In the genomic region with DNA sequence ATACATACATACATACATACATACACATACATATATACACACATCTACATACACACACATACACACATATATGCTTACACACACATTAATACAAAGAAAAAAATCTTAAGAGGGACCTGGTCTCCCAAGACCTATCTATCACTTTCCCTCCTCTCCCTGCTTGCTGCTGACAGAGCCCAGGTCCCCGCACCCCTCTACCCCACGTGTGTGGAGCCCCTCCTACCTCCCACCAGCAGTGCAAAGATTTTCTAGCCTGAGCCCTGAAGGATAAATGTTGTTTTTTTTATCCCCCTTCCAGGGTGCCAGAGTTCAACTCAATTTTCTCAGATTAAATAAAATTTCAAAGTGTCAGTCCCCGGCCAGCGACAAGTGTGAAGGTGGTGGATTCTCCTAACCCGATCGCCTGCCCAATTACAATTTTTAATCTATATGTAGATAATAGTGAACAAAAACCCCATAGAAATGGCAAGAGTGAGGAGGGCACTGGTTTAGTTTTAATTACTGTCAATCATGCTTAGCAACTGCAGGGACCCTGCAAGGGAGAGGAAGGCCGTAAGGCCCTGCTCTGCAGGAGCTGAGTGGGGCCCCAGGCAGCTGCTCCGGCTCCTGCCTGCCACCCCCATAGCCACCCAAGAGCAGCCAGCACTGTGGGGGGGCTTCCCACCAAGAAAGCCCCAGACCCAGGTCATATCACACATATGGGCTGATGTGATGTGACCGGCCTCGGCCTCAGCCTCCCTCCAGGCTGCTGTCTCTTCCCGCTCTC, we compare ENCODE assay signal across 25 mouse cellular contexts.
DNase-seq lines count a peak whose midpoint lies in the region; ATAC-seq lines count a peak whose summit lies in the region.
"Had no signal": no experiment of that assay in that cellular context is flagged by ENCODE, and none has a peak within 500 bp of the region (broad histone marks: within the 10 kb centered on the region; RNA-seq: fewer than 3 reads in every experiment).

No protein-coding gene starts in this region.

- peak; percentile 68 for DNase-seq in forebrain, embryonic 11.5 days (ENCODE audit: low spot score)
- DNase-seq in hindbrain, embryonic 14.5 days (ENCODE audit: low spot score) = no peak
- DNase-seq in cerebellum, adult 11 months = no peak
- no peak for DNase-seq in lung, postnatal 14 days
- DNase-seq in heart, adult 9 months (ENCODE audit: low spot score in 2 of 2) = no peak
- DNase-seq: cerebellum, adult 18-20 months; cerebellum, postnatal 14 days; gastrocnemius, postnatal 36 days; heart, adult 2 months; kidney, adult 2 months; kidney, postnatal 14 days; layer of hippocampus, postnatal 36 days; liver, postnatal 0 days; right cerebral cortex, postnatal 14 days; thymus, adult 2 months; thymus, postnatal 4 days had no signal

- H3K4me1 ChIP-seq in hindbrain, embryonic 12.5 days = peaks cover 23% of the 10 kb centered on the region
- peaks cover 9% of the 10 kb centered on the region for H3K4me1 ChIP-seq in hindbrain, embryonic 16.5 days (ENCODE audit: control insufficient read depth, insufficient read depth, low read depth, low read length)
- peaks cover 4% of the 10 kb centered on the region; the same call in 1 of the 2 replicates for H3K4me1 ChIP-seq in forebrain, embryonic 11.5 days (replicated peaks; ENCODE audit: control insufficient read depth, insufficient read depth, low read length)
- H3K4me1 ChIP-seq in hindbrain, embryonic 14.5 days (replicated peaks; ENCODE audit: control insufficient read depth, insufficient read depth, low read length) = peaks cover 3% of the 10 kb centered on the region
- H3K4me1 ChIP-seq in midbrain, embryonic 16.5 days (ENCODE audit: control insufficient read depth, insufficient read depth, low read length) = peaks cover 12% of the 10 kb centered on the region

- no peak overlapping the region for H3K4me3 ChIP-seq in hindbrain, embryonic 12.5 days
- H3K4me3 ChIP-seq in hindbrain, embryonic 16.5 days (ENCODE audit: low read length) = no peak overlapping the region
- no peak overlapping the region for H3K4me3 ChIP-seq in forebrain, embryonic 11.5 days (ENCODE audit: low read depth, low read length)
- no peak overlapping the region for H3K4me3 ChIP-seq in hindbrain, embryonic 14.5 days (replicated peaks; ENCODE audit: low read length)
- no peak overlapping the region for H3K4me3 ChIP-seq in midbrain, embryonic 16.5 days (ENCODE audit: low read depth, low read length)
- H3K4me3 ChIP-seq: embryonic facial prominence, embryonic 15.5 days; heart, adult 2 months; layer of hippocampus, adult 2 months; limb, embryonic 12.5 days had no signal

- H3K9me3 ChIP-seq in hindbrain, embryonic 12.5 days (replicated peaks) = no peaks in the 10 kb centered on the region
- H3K9me3 ChIP-seq in hindbrain, embryonic 16.5 days (ENCODE audit: control insufficient read depth, low read length) = no peaks in the 10 kb centered on the region
- no peaks in the 10 kb centered on the region for H3K9me3 ChIP-seq in forebrain, embryonic 11.5 days (ENCODE audit: control insufficient read depth, low read length)
- H3K9me3 ChIP-seq in hindbrain, embryonic 14.5 days (ENCODE audit: control insufficient read depth, low read length) = no peaks in the 10 kb centered on the region
- H3K9me3 ChIP-seq in midbrain, embryonic 16.5 days (replicated peaks; ENCODE audit: control insufficient read depth, low read length, poor library complexity, severe bottlenecking) = no peaks in the 10 kb centered on the region
- H3K9me3 ChIP-seq: embryonic facial prominence, embryonic 15.5 days; limb, embryonic 12.5 days had no signal

- no peak overlapping the region for H3K4me2 ChIP-seq in hindbrain, embryonic 12.5 days (replicated peaks)
- H3K4me2 ChIP-seq in hindbrain, embryonic 16.5 days (ENCODE audit: low read length) = no peak overlapping the region
- peak overlapping the region; percentile 18; the same call in 1 of the 2 replicates for H3K4me2 ChIP-seq in forebrain, embryonic 11.5 days (ENCODE audit: low read depth, low read length, severe bottlenecking)
- no peak overlapping the region for H3K4me2 ChIP-seq in hindbrain, embryonic 14.5 days (replicated peaks)
- no peak overlapping the region for H3K4me2 ChIP-seq in midbrain, embryonic 16.5 days (ENCODE audit: low read length)
- H3K4me2 ChIP-seq: embryonic facial prominence, embryonic 15.5 days; limb, embryonic 12.5 days; liver, embryonic 11.5 days had no signal

- peak; percentile 61 for ATAC-seq in hindbrain, embryonic 12.5 days (ENCODE audit: low FRiP score)
- ATAC-seq in hindbrain, embryonic 16.5 days = no peak
- ATAC-seq in forebrain, embryonic 11.5 days (replicated peaks; ENCODE audit: low FRiP score) = peak; percentile 77
- ATAC-seq in hindbrain, embryonic 14.5 days (ENCODE audit: low FRiP score) = 0 out of 2 replicates have a peak, but pooled peaks have one; percentile 37
- 0 out of 2 replicates have a peak, but pooled peaks have one; percentile 51 for ATAC-seq in midbrain, embryonic 16.5 days
- ATAC-seq: liver, postnatal 0 days; lung, postnatal 0 days had no signal

- H3K27me3 ChIP-seq in hindbrain, embryonic 12.5 days = peaks cover 4% of the 10 kb centered on the region; the same call in 1 of the 2 replicates
- no peaks in the 10 kb centered on the region for H3K27me3 ChIP-seq in hindbrain, embryonic 16.5 days (replicated peaks; ENCODE audit: control insufficient read depth, insufficient read depth, low read length)
- 0 out of 2 replicates have a peak, but pooled peaks cover 2% of the 10 kb centered on the region for H3K27me3 ChIP-seq in forebrain, embryonic 11.5 days (ENCODE audit: control insufficient read depth, insufficient read depth, low read length)
- H3K27me3 ChIP-seq in hindbrain, embryonic 14.5 days (ENCODE audit: control insufficient read depth, insufficient read depth, low read length) = no peaks in the 10 kb centered on the region
- no peaks in the 10 kb centered on the region for H3K27me3 ChIP-seq in midbrain, embryonic 16.5 days (ENCODE audit: control insufficient read depth, insufficient read depth, low read depth, low read length)
- H3K27me3 ChIP-seq: embryonic facial prominence, embryonic 15.5 days had no signal

- no peaks in the 10 kb centered on the region for H3K36me3 ChIP-seq in hindbrain, embryonic 12.5 days
- H3K36me3 ChIP-seq in hindbrain, embryonic 16.5 days (ENCODE audit: control insufficient read depth, insufficient read depth, low read length) = no peaks in the 10 kb centered on the region
- H3K36me3 ChIP-seq in forebrain, embryonic 11.5 days (ENCODE audit: control insufficient read depth, insufficient read depth, low read length) = no peaks in the 10 kb centered on the region
- no peaks in the 10 kb centered on the region for H3K36me3 ChIP-seq in hindbrain, embryonic 14.5 days (replicated peaks; ENCODE audit: control insufficient read depth, insufficient read depth)
- no peaks in the 10 kb centered on the region for H3K36me3 ChIP-seq in midbrain, embryonic 16.5 days (ENCODE audit: control insufficient read depth, insufficient read depth, low read length)
- H3K36me3 ChIP-seq: embryonic facial prominence, embryonic 15.5 days; limb, embryonic 12.5 days had no signal

- WGBS in hindbrain, embryonic 12.5 days = 43% methylated on average over 11 of the region's 11 CpGs
- 46% methylated on average over 11 of the region's 11 CpGs for WGBS in hindbrain, embryonic 16.5 days
- 15% methylated on average over 11 of the region's 11 CpGs for WGBS in forebrain, embryonic 11.5 days
- 37% methylated on average over 11 of the region's 11 CpGs for WGBS in hindbrain, embryonic 14.5 days
- WGBS in midbrain, embryonic 16.5 days = 11% methylated on average over 11 of the region's 11 CpGs

- no peak overlapping the region for H3K9ac ChIP-seq in hindbrain, embryonic 12.5 days
- no peak overlapping the region for H3K9ac ChIP-seq in hindbrain, embryonic 16.5 days (ENCODE audit: low read depth, low read length)
- H3K9ac ChIP-seq in forebrain, embryonic 11.5 days (ENCODE audit: low read length) = no peak overlapping the region
- no peak overlapping the region for H3K9ac ChIP-seq in hindbrain, embryonic 14.5 days
- 0 out of 2 replicates have a peak overlapping the region, but pooled peaks have one; percentile 33 for H3K9ac ChIP-seq in midbrain, embryonic 16.5 days (ENCODE audit: low read depth, low read length)
- H3K9ac ChIP-seq: embryonic facial prominence, embryonic 15.5 days; limb, embryonic 12.5 days; liver, postnatal 0 days had no signal

- H3K27ac ChIP-seq in hindbrain, embryonic 12.5 days = peak overlapping the region; percentile 62
- H3K27ac ChIP-seq in hindbrain, embryonic 16.5 days (ENCODE audit: low read depth, low read length) = no peak overlapping the region
- H3K27ac ChIP-seq in forebrain, embryonic 11.5 days (ENCODE audit: low read depth, low read length) = peak overlapping the region; percentile 53; the same call in 1 of the 2 replicates
- H3K27ac ChIP-seq in hindbrain, embryonic 14.5 days = peak overlapping the region; percentile 59; the same call in 1 of the 2 replicates
- peak overlapping the region; percentile 35 for H3K27ac ChIP-seq in midbrain, embryonic 16.5 days (ENCODE audit: low read length)
- H3K27ac ChIP-seq: embryonic facial prominence, embryonic 15.5 days; heart, adult 2 months; layer of hippocampus, adult 2 months; limb, embryonic 12.5 days; stomach, postnatal 0 days had no signal
